ENCODE assay signal across 7 mouse cellular contexts in the genomic region with DNA sequence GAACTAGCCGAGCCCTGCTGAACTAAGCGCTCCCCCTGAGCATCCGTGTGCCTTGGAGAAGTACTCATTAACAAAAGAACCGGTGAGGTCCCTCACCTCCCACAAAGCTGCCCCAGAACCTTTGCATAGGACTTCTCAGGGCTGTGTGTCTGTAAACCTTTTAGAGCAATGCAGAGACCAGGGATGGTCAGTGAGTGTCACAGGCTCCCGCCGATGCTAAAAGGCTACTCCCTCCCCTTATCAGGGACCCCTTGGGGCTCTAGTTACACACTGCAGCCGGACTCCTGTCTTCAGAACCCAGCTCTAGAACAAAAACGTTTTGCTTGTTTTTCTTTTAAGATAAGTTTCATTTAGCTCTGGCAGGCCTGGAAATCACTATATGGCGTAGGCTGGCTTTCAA. TPM values are rescaled to one million over a fixed set of nuclear protein-coding genes. Genes with fewer than 3 reads are reported as not detected.
DNase-seq lines count a peak whose midpoint lies in the region; ATAC-seq lines count a peak whose summit lies in the region.

No protein-coding gene starts in this region.

- H3K4me2 ChIP-seq in lung, embryonic 16.5 days (ENCODE audit: low read depth, low read length), result peak overlapping the region; percentile 55
- peak overlapping the region; percentile 83 for H3K4me2 ChIP-seq in liver, embryonic 11.5 days
- H3K4me2 ChIP-seq in stomach, embryonic 15.5 days, result peak overlapping the region; percentile 71

- intact Hi-C loops in left cerebral cortex, postnatal 10 days (cut with DNase I), result loop anchor here (2.0 to 10.0 kb wide), 2 partner anchors 66 to 212 kb away; no protein-coding TSS in a partner anchor

- H3K27ac ChIP-seq in lung, embryonic 16.5 days (ENCODE audit: low read length), result 0 out of 2 replicates have a peak overlapping the region, but pooled peaks have one; percentile 10
- peak overlapping the region; percentile 83 for H3K27ac ChIP-seq in forebrain, embryonic 10.5 days
- H3K27ac ChIP-seq in liver, embryonic 11.5 days (ENCODE audit: low read depth, low read length), result peak overlapping the region; percentile 82
- peak overlapping the region; percentile 54; the same call in 1 of the 2 replicates for H3K27ac ChIP-seq in stomach, embryonic 15.5 days

- peaks cover 8% of the 10 kb centered on the region for H3K4me1 ChIP-seq in lung, embryonic 16.5 days (replicated peaks; ENCODE audit: control insufficient read depth, insufficient read depth, low read length)
- H3K4me1 ChIP-seq in forebrain, embryonic 10.5 days, result peaks cover 31% of the 10 kb centered on the region
- H3K4me1 ChIP-seq in liver, embryonic 11.5 days (replicated peaks; ENCODE audit: control insufficient read depth, insufficient read depth, low read length), result peaks cover 27% of the 10 kb centered on the region
- H3K4me1 ChIP-seq in stomach, embryonic 15.5 days, result peaks cover 14% of the 10 kb centered on the region

- H3K9me3 ChIP-seq in lung, embryonic 16.5 days (ENCODE audit: control insufficient read depth, low read length), result no peaks in the 10 kb centered on the region
- H3K9me3 ChIP-seq in forebrain, embryonic 10.5 days, result no peaks in the 10 kb centered on the region
- H3K9me3 ChIP-seq in liver, embryonic 11.5 days (ENCODE audit: control insufficient read depth, low read length), result no peaks in the 10 kb centered on the region
- no peaks in the 10 kb centered on the region for H3K9me3 ChIP-seq in stomach, embryonic 15.5 days

- peaks cover 12% of the 10 kb centered on the region for H3K36me3 ChIP-seq in lung, embryonic 16.5 days (ENCODE audit: control insufficient read depth, insufficient read depth, low read length)
- H3K36me3 ChIP-seq in forebrain, embryonic 10.5 days (replicated peaks), result peaks cover 26% of the 10 kb centered on the region
- H3K36me3 ChIP-seq in liver, embryonic 11.5 days (ENCODE audit: control insufficient read depth, insufficient read depth, low read length), result peaks cover 17% of the 10 kb centered on the region
- peaks cover 15% of the 10 kb centered on the region; the same call in 1 of the 2 replicates for H3K36me3 ChIP-seq in stomach, embryonic 15.5 days

- no peaks in the 10 kb centered on the region for H3K27me3 ChIP-seq in lung, embryonic 16.5 days (ENCODE audit: control insufficient read depth, insufficient read depth, low read depth, low read length)
- no peaks in the 10 kb centered on the region for H3K27me3 ChIP-seq in forebrain, embryonic 10.5 days (ENCODE audit: poor library complexity, severe bottlenecking)
- H3K27me3 ChIP-seq in liver, embryonic 11.5 days (replicated peaks; ENCODE audit: control insufficient read depth, insufficient read depth, low read length), result no peaks in the 10 kb centered on the region
- H3K27me3 ChIP-seq in stomach, embryonic 15.5 days (replicated peaks), result no peaks in the 10 kb centered on the region

- peak overlapping the region; percentile 64 for H3K9ac ChIP-seq in lung, embryonic 16.5 days (ENCODE audit: low read length)
- peak overlapping the region; percentile 71 for H3K9ac ChIP-seq in liver, embryonic 11.5 days (ENCODE audit: low read depth, low read length)
- H3K9ac ChIP-seq in stomach, embryonic 15.5 days, result no peak overlapping the region

- WGBS in lung, embryonic 16.5 days, result 12% methylated on average over 9 of the region's 9 CpGs
- WGBS in forebrain, embryonic 10.5 days, result 18% methylated on average over 9 of the region's 9 CpGs
- WGBS in liver, embryonic 11.5 days, result 12% methylated on average over 9 of the region's 9 CpGs
- 15% methylated on average over 9 of the region's 9 CpGs for WGBS in stomach, embryonic 15.5 days

- peak overlapping the region; percentile 93 for H3K4me3 ChIP-seq in lung, embryonic 16.5 days (ENCODE audit: low read length)
- peak overlapping the region; percentile 93 for H3K4me3 ChIP-seq in forebrain, embryonic 10.5 days
- peak overlapping the region; percentile 89 for H3K4me3 ChIP-seq in liver, embryonic 11.5 days (ENCODE audit: low read depth, low read length)
- peak overlapping the region; percentile 94 for H3K4me3 ChIP-seq in stomach, embryonic 15.5 days (replicated peaks)

- ATAC-seq in lung, embryonic 16.5 days (ENCODE audit: low read depth), result peak; percentile 18
- ATAC-seq in liver, embryonic 11.5 days (replicated peaks; ENCODE audit: low FRiP score), result peak; percentile 53
- ATAC-seq in stomach, embryonic 15.5 days (ENCODE audit: insufficient read depth, low FRiP score, low read depth), result peak; percentile 12

- no peak for DNase-seq in lung, postnatal 4 days
- no peak for DNase-seq in forebrain, embryonic 10.5 days (ENCODE audit: extremely low spot score, low spot score)
- DNase-seq in liver, embryonic 11.5 days (ENCODE audit: low spot score), result no peak
- DNase-seq in left cerebral cortex, postnatal 10 days (ENCODE audit: extremely low spot score in 1 of 2, low spot score in 2 of 2), result no peak
- DNase-seq in testis, postnatal 14 days (ENCODE audit: low spot score), result no peak

RNA-seq across cellular contexts. Expression of a gene that starts 0.5 kb away (rescaled TPM):
- 177 and 184 TPM in 2 replicates for polyA plus RNA-seq in lung, embryonic 16.5 days (2015; fragmentation: Nextera tagmentation; extraction: Ambion mirVana)
- polyA plus RNA-seq in forebrain, embryonic 10.5 days (2016; fragmentation: Nextera tagmentation; extraction: Ambion mirVana), result 208 and 210 TPM in 2 replicates
- 232 and 234 TPM in 2 replicates for polyA plus RNA-seq in liver, embryonic 11.5 days (2014; fragmentation: Nextera tagmentation; extraction: Ambion mirVana)
- 198 and 218 TPM in 2 replicates for polyA plus RNA-seq in stomach, embryonic 15.5 days (2015; fragmentation: Nextera tagmentation; extraction: Ambion mirVana)
- 100 to 1,000 TPM; 209 to 221 TPM for total RNA-seq in left cerebral cortex, postnatal 10 days (2021)

RNA-seq across cellular contexts. Expression of a gene that starts 10.0 kb away (rescaled TPM):
- 3.8 and 3.9 TPM in 2 replicates for polyA plus RNA-seq in lung, embryonic 16.5 days (2015; fragmentation: Nextera tagmentation; extraction: Ambion mirVana)
- 3.6 and 4.0 TPM in 2 replicates for polyA plus RNA-seq in forebrain, embryonic 10.5 days (2016; fragmentation: Nextera tagmentation; extraction: Ambion mirVana)
- polyA plus RNA-seq in liver, embryonic 11.5 days (2014; fragmentation: Nextera tagmentation; extraction: Ambion mirVana), result 2.8 and 4.1 TPM in 2 replicates
- polyA plus RNA-seq in stomach, embryonic 15.5 days (2015; fragmentation: Nextera tagmentation; extraction: Ambion mirVana), result 4.0 and 4.5 TPM in 2 replicates
- total RNA-seq in left cerebral cortex, postnatal 10 days (2021), result 1 to 10 TPM; 3.3 to 4.1 TPM

RNA-seq across cellular contexts. Expression of a gene that starts 12.6 kb away (rescaled TPM):
- polyA plus RNA-seq in lung, embryonic 16.5 days (2015; fragmentation: Nextera tagmentation; extraction: Ambion mirVana), result 2.4 and 2.5 TPM in 2 replicates
- 2.8 and 3.5 TPM in 2 replicates for polyA plus RNA-seq in forebrain, embryonic 10.5 days (2016; fragmentation: Nextera tagmentation; extraction: Ambion mirVana)
- polyA plus RNA-seq in liver, embryonic 11.5 days (2014; fragmentation: Nextera tagmentation; extraction: Ambion mirVana), result 1.6 and 2.4 TPM in 2 replicates
- polyA plus RNA-seq in stomach, embryonic 15.5 days (2015; fragmentation: Nextera tagmentation; extraction: Ambion mirVana), result 3.5 and 3.8 TPM in 2 replicates
- total RNA-seq in left cerebral cortex, postnatal 10 days (2021), result 1 to 10 TPM in 1 of 2 experiments, under 1 TPM in 1; 0.81 to 1.4 TPM

RNA-seq across cellular contexts. Expression of a gene that starts 12.7 kb away (rescaled TPM):
- polyA plus RNA-seq in lung, embryonic 16.5 days (2015; fragmentation: Nextera tagmentation; extraction: Ambion mirVana), result 21.8 and 22.0 TPM in 2 replicates
- polyA plus RNA-seq in forebrain, embryonic 10.5 days (2016; fragmentation: Nextera tagmentation; extraction: Ambion mirVana), result 24.8 and 30.4 TPM in 2 replicates
- polyA plus RNA-seq in liver, embryonic 11.5 days (2014; fragmentation: Nextera tagmentation; extraction: Ambion mirVana), result 30.8 and 32.3 TPM in 2 replicates
- 32.2 and 33.6 TPM in 2 replicates for polyA plus RNA-seq in stomach, embryonic 15.5 days (2015; fragmentation: Nextera tagmentation; extraction: Ambion mirVana)
- total RNA-seq in left cerebral cortex, postnatal 10 days (2021), result 10 to 100 TPM in 1 of 2 experiments, 1 to 10 TPM in 1; 9.7 to 11.2 TPM

RNA-seq across cellular contexts. Expression of a gene that starts 20.5 kb away (rescaled TPM):
- 0.11 TPM in 1 of 2 replicates, not detected in the other for polyA plus RNA-seq in lung, embryonic 16.5 days (2015; fragmentation: Nextera tagmentation; extraction: Ambion mirVana)
- not detected in 2 replicates for polyA plus RNA-seq in forebrain, embryonic 10.5 days (2016; fragmentation: Nextera tagmentation; extraction: Ambion mirVana)
- polyA plus RNA-seq in liver, embryonic 11.5 days (2014; fragmentation: Nextera tagmentation; extraction: Ambion mirVana), result 1.8 TPM in 2 replicates
- polyA plus RNA-seq in stomach, embryonic 15.5 days (2015; fragmentation: Nextera tagmentation; extraction: Ambion mirVana), result 0.21 and 0.31 TPM in 2 replicates
- not detected for total RNA-seq in left cerebral cortex, postnatal 10 days (2021)

Comparison
In these comparisons a context has a peak if more than half of its experiments do, and no peak if none do; other contexts are left out.
1. H3K27ac ChIP-seq: peak in every context shown above with its lines; median percentile 83 in forebrain, embryonic 10.5 days; 82 in liver, embryonic 11.5 days; 54 in stomach, embryonic 15.5 days; 10 in lung, embryonic 16.5 days.